Mouse (Mus musculus): ENCODE measurements around the gene Tgfbi. TPM values are rescaled to one million over a fixed set of nuclear protein-coding genes. Genes with fewer than 3 reads are reported as not detected.

Gene Tgfbi
- 10 to 100 TPM; 19.2 to 77.4 TPM for polyA plus RNA-seq (2012; fragmentation: generic; extraction: Trizol)

GRCm38 (mm10) chr13:56609103-56609856, at the start of gene Tgfbi:
TSS of gene Tgfbi (plus strand) at chr13:56609523.

Other genes with a start within 250 kb of the Tgfbi start
- not detected for gene Gm3045, start 182.9 kb upstream of the Tgfbi start, polyA plus RNA-seq (2012; fragmentation: generic; extraction: Trizol)
- not detected for gene Slc25a48, start 171.2 kb upstream of the Tgfbi start, polyA plus RNA-seq (2012; fragmentation: generic; extraction: Trizol)
- gene Il9, start 127.3 kb upstream of the Tgfbi start, polyA plus RNA-seq (2012; fragmentation: generic; extraction: Trizol) = not detected
- under 1 TPM; 0.06 to 0.48 TPM for gene Fbxl21, start 87.1 kb upstream of the Tgfbi start, polyA plus RNA-seq (2012; fragmentation: generic; extraction: Trizol)
- not detected for gene Lect2, start 61.0 kb upstream of the Tgfbi start, polyA plus RNA-seq (2012; fragmentation: generic; extraction: Trizol)
- 10 to 100 TPM in 1 of 2 experiments, 1 to 10 TPM in 1; 1.6 to 13.9 TPM for gene Smad5, start 93.5 kb downstream of the Tgfbi start, polyA plus RNA-seq (2012; fragmentation: generic; extraction: Trizol)
- under 1 TPM in 1 of 2 experiments, not detected in 1; 0.06 TPM for gene Gm45623, start 144.3 kb downstream of the Tgfbi start, polyA plus RNA-seq (2012; fragmentation: generic; extraction: Trizol)

All from C3H10T1/2 (cell line).